Mouse (Mus musculus): ENCODE measurements around the gene Ccdc12.
A peak's percentile ranks its signal among the peaks of the same experiment; 100 is the strongest.

Gene Ccdc12

DNA sequence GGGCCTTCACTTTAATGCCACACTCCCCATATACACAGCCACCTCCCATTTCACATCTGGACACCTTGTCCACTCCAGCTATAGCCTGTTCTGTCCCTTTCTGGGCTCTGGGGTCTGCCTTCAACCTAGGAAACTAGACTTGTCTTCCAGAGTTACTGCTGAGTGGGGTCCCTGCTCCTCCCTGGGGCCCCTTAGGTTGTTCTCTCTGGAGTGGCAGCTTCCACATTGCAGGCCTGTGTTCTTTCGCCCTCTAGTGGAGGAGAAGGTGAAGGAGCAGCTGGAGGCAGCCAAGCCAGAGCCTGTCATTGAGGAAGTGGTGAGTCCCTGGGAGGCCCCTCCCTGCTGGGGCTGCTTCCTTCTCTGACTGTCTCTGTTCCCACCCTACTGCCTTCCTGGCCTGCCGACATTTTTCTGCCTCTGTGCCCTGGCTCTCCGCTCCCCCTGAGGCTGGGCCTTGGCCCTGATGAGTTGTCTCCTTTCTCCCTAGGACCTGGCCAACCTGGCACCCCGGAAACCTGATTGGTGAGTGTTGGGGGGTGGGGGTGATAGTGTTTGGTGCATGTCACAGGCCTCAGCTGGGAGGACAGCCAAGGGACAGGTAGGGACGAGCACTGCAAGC, 53.4 kb downstream of the Ccdc12 start:
- peak; percentile 67 for DNase-seq (ENCODE audit: low spot score)

GRCm38 (mm10) chr9:110711532-110711931, 55.2 kb downstream of the Ccdc12 start:
- DNase-seq (ENCODE audit: low spot score): no peak

GRCm38 (mm10) chr9:110711996-110712395, 55.7 kb downstream of the Ccdc12 start:
- no peak for DNase-seq (ENCODE audit: low spot score)

GRCm38 (mm10) chr9:110712545-110712944, 56.2 kb downstream of the Ccdc12 start:
- DNase-seq (ENCODE audit: low spot score): no peak

DNA sequence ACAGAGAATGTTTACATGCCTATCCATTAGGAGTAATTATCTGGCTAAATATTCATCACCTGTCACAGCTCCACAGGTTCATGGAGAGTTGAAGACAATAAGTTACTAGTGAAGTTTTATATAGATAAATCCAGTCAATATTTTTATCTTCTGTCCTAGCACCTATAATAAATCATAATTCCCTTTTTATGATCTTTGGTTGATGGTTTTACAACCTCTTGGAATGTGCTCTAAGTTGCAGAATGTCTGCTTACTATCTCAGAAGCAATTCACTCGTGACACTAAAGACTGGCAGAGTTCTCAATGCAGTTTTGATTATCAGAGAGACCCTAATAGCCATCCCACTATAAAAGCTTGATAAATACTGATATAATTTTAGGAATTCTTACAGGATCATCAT, 57.1 kb downstream of the Ccdc12 start:
- no peak for DNase-seq (ENCODE audit: low spot score)

DNA sequence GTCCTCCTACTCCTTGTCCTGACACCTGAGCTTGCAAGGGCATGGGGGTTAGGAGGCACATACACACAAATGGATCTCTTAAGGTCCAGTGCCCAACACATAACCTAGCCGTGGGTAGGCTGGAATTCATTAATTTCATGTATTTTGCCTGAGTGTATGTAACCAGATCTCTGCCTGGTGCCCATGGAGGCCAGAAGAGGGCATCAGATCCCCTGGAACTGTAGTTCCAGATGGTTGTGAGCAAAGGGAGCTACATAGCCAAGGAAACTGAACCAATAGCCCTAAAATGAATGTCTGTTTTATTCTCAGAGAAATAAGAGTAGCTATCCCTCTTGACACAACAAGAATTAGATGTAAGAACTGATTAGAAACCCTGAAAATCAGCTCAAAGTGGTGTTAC, 59.1 kb downstream of the Ccdc12 start:
- no peak for DNase-seq (ENCODE audit: low spot score)

DNA sequence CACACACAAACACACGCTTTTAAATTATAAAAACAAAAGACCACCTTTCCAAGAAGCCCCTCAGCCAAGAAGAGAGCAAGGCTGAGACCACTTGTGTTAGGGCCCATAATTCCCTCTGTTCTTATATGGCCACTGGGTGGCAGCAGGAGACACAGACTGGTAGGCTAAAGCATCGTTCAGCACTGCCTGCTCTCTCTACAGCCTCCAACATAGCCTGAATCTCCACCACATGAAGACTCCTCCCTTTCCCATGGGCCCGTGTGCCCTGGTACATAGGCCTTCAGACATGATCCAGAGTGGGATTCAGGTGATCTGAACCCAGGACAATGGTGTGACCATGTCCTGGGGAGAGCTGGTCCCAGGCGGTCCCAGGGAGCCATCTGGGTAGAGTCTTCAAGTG, 60.5 kb downstream of the Ccdc12 start:
- DNase-seq (ENCODE audit: low spot score): no peak

DNA sequence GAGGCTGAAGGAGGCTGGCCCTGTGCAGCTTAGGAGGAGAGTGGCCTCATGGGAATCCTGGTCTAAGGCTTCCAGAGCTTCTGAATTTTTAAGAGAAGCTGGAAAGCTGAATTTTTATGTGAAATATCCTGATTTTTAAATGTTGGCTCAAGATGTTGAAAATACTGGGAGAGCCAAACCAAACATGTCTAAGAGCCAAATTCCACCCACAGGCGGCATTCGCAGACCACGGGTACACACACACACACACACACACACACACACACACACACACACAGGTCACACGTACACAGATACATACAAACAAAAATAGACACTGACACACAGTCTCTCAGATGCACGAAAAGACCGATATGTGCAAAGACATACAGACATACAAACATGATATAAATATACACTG, 61.8 kb downstream of the Ccdc12 start:
- no peak for DNase-seq (ENCODE audit: low spot score)

- no peak for DNase-seq (ENCODE audit: low spot score)
Measured at GRCm38 (mm10) chr9:110718810-110719209, 62.5 kb downstream of the Ccdc12 start.

DNA sequence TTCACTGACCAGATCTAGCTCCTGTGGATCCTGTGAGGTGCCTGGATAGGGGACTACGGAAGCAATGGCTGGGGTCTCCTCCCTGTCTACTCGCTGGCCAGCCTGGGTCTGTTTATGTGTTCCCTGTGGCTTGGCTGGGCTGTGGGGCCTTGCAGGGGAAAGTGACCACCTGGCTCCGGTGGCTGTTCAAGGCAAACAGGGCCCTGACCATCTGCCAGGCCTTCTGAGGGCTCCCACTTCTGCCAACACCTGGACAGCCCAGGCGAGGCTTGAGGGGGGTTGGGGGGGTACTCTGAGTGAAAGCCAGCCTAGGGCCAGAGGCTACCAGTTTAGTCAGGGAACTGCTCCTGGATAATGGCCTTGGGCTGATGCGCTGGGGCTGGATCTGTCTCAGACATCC, 63.7 kb downstream of the Ccdc12 start:
- DNase-seq (ENCODE audit: low spot score): no peak

DNA sequence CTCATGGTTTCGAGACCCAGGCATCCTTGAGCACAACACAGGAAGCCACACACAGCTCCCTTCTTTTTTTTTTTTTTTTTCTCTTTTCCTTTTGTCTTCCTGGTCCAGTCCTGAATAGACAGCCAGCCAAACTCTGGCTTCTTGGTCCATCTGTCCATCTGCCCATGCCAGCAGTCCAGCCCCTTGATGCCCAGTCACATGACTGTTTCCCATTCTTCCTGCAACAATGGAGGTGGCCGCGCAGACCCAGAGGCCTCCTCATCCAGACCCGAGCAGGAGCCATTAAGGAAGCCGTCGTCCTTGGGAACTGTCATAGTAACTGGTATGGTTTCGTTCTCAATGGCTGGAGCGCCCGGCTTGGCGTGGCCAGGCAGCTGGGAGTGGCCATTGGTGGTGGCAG, 65.8 kb downstream of the Ccdc12 start:
- DNase-seq (ENCODE audit: low spot score): no peak

DNA sequence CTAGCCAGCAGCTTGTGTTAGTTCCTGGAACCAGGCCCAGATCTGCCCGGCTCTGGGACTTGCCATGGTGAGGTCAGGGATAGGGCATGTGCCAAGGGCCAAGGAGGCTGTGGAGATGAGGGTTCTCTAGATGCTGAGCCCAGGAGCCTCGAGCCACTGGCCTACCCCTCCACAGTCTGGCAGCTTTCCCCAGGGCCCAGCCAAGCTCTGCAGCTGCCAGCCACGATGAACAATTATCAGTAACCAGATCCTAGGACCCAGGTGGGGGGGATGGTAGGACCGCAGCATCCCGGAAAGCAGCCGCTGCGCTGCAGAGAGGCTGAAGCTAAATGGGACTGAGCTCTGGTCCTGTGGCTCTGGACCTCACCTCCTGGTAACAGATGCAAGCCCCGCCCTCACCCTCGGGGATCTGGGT, 69.4 kb downstream of the Ccdc12 start:
- peak; percentile 59 for DNase-seq (ENCODE audit: low spot score)

- no peak for DNase-seq (ENCODE audit: low spot score)
Measured at GRCm38 (mm10) chr9:110726867-110727266, 70.6 kb downstream of the Ccdc12 start.

- DNase-seq (ENCODE audit: low spot score): peak; percentile 57
Measured at GRCm38 (mm10) chr9:110729841-110730240, 73.5 kb downstream of the Ccdc12 start.

DNA sequence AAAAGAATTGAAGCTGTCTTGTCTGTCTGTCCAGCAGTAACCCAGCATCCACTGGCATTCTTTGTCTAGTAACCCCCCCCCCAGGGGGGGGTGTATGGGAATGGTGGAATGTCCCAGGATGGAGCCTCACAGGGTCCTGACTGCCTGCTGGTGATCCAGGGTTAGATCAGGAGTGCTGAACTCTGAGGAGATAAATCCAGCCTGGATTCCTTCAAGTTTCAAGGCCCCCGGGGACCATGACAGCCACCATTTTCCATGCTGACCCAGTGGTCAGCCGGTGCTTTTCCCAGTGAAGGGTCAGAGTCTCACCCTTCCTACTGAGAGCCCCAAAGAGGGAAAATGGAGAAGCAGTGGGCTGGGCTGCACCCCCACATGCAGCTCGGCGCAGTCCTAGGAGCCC, 75.6 kb downstream of the Ccdc12 start:
- DNase-seq (ENCODE audit: low spot score): no peak

- DNase-seq (ENCODE audit: low spot score): peak; percentile 77
Measured at GRCm38 (mm10) chr9:110732623-110733022, 76.3 kb downstream of the Ccdc12 start.

- no peak for DNase-seq (ENCODE audit: low spot score)
Measured at GRCm38 (mm10) chr9:110733102-110733501, 76.8 kb downstream of the Ccdc12 start.

DNA sequence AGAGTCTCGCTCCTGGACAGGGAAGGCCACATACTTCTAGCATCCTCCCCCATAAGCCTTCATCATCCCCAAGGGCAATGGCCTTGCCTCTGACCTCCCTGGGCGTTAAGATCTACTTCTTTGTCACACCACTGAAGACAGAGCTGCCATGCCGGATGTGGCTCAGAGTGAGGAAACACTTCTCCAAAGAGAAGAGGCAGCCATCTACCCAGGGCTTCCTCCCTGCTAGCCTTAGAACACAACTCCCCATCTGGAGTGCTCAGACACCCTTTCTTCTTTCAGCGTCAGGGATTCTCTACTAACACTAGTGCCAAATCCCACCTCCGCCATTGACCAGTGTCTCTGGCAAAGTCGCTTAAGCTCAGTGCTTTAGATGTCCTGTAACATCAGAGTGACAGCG, 77.9 kb downstream of the Ccdc12 start:
- no peak for DNase-seq (ENCODE audit: low spot score)

- no peak for DNase-seq (ENCODE audit: low spot score)
Measured at GRCm38 (mm10) chr9:110736362-110736761, 80.1 kb downstream of the Ccdc12 start.

DNA sequence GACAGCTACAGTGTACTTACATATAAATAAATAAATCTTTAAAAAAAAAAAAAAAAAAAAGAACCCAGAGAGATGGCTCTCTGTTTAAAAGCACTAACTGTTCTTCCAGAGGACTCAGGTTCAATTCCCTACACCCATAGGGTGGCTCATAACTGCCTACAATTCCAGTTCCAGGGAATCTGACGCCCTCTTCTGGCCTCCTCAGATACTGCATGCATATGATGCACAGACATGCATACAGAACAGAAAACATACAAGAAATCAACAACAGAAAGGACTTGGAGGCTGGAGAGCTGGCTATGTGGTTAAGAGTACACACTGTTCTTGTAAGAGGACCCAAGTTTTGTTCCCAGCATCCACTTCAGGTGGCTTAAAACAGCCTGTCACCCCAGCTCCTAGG, 81.8 kb downstream of the Ccdc12 start:
- DNase-seq (ENCODE audit: low spot score): no peak

GRCm38 (mm10) chr9:110739961-110740360, 83.7 kb downstream of the Ccdc12 start:
- no peak for DNase-seq (ENCODE audit: low spot score)

DNA sequence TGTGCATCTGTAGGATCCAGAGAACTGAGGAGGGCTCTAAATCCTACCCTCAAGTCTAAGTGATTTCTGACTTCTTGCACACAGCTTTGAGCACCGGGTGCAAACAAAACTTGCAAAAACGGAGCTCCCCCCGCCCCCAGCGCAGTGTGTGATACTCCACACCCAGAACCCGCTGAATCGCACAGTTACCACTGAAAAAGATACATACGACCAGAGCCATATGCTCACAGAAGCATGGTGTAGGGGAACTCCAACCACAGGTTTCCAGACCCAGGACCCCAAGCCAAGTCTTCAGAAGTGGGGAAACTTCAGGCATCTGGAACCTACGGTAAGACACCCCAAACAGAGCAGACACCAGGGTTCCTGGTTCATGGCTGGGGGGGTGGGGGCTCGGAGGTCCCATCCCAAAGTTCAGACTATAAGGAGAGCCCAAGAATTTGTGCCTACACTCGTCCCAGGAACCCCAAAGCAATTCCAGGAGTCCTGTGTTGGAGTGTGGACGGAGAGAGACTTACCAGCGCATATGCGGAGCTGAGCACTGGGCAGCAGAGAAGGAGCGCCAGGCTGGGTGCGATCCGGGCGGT, 85.5 kb downstream of the Ccdc12 start, which contains the start of gene Myl3:
TSS of gene Myl3 (plus strand) at position 151 of the 584 bp plus-strand sequence.
- no peak for DNase-seq (ENCODE audit: low spot score)

GRCm38 (mm10) chr9:110742295-110742950, 86.1 kb downstream of the Ccdc12 start:
- DNase-seq (ENCODE audit: low spot score): peak; percentile 35
